Mouse (Mus musculus): ENCODE measurements around the gene Rnf150. TPM values are rescaled to one million over a fixed set of nuclear protein-coding genes. Genes with fewer than 3 reads are reported as not detected.

Rnf150 gene
- polyA plus RNA-seq, 1 experiment: 0.46 TPM

GRCm38 (mm10) chr8:83090446-83090845 is 227.3 kb downstream of the Rnf150 start:
- TF ChIP-seq EP300 (IDR thresholded peaks at IDR 0.05; ENCODE audit: insufficient read depth, low read depth, low read length) (no peak), CTCF (IDR thresholded peaks at IDR 0.05; ENCODE audit: low read depth, low read length) (no peak), POLR2A (IDR thresholded peaks at IDR 0.05; ENCODE audit: insufficient read depth, low read length) (no peak)
- Histone ChIP-seq H3K27ac (ENCODE audit: insufficient read depth, low read length) (no peak overlapping the region), H3K36me3 (ENCODE audit: control insufficient read depth, insufficient read depth, low read length, poor library complexity, severe bottlenecking) (no peaks in the 10 kb centered on the region), H3K9me3 (replicated peaks; ENCODE audit: control insufficient read depth, insufficient read depth, low read length, poor library complexity, severe bottlenecking) (no peaks in the 10 kb centered on the region), H3K9ac (ENCODE audit: low read depth, poor library complexity, severe bottlenecking) (no peak overlapping the region), H3K27me3 (ENCODE audit: control insufficient read depth, insufficient read depth, low read length, poor library complexity, severe bottlenecking) (no peaks in the 10 kb centered on the region), H3K4me1 (ENCODE audit: control insufficient read depth, insufficient read depth, low read length) (no peaks in the 10 kb centered on the region), H3K4me3 (ENCODE audit: low read depth, low read length) (no peak overlapping the region)

GRCm38 (mm10) chr8:83100041-83100440 is 236.9 kb downstream of the Rnf150 start:
- Histone ChIP-seq H3K9me3 (replicated peaks; ENCODE audit: control insufficient read depth, insufficient read depth, low read length, poor library complexity, severe bottlenecking) (no peaks in the 10 kb centered on the region), H3K4me1 (ENCODE audit: control insufficient read depth, insufficient read depth, low read length) (no peaks in the 10 kb centered on the region)
- no peak for TF ChIP-seq CTCF (IDR thresholded peaks at IDR 0.05; ENCODE audit: low read depth, low read length)
- no peak for TF ChIP-seq POLR2A (IDR thresholded peaks at IDR 0.05; ENCODE audit: insufficient read depth, low read length)

GRCm38 (mm10) chr8:83102957-83103510 is 239.9 kb downstream of the Rnf150 start:
- no peak for TF ChIP-seq POLR2A (IDR thresholded peaks at IDR 0.05; ENCODE audit: insufficient read depth, low read length)
- no peak for TF ChIP-seq EP300 (IDR thresholded peaks at IDR 0.05; ENCODE audit: insufficient read depth, low read depth, low read length)
- TF ChIP-seq CTCF (IDR thresholded peaks at IDR 0.05; ENCODE audit: low read depth, low read length): no peak
- H3K9me3 ChIP-seq (replicated peaks; ENCODE audit: control insufficient read depth, insufficient read depth, low read length, poor library complexity, severe bottlenecking): no peaks in the 10 kb centered on the region
- H3K9ac ChIP-seq (ENCODE audit: low read depth, poor library complexity, severe bottlenecking): no peak overlapping the region
- no peaks in the 10 kb centered on the region for H3K36me3 ChIP-seq (ENCODE audit: control insufficient read depth, insufficient read depth, low read length, poor library complexity, severe bottlenecking)
- H3K4me1 ChIP-seq (ENCODE audit: control insufficient read depth, insufficient read depth, low read length): no peaks in the 10 kb centered on the region
- H3K27me3 ChIP-seq (ENCODE audit: control insufficient read depth, insufficient read depth, low read length, poor library complexity, severe bottlenecking): no peaks in the 10 kb centered on the region
- H3K4me3 ChIP-seq (ENCODE audit: low read depth, low read length): no peak overlapping the region
- no peak overlapping the region for H3K27ac ChIP-seq (ENCODE audit: insufficient read depth, low read length)

More at GRCm38 (mm10) chr8:83100041-83100440, 236.9 kb downstream of the Rnf150 start:
- Histone ChIP-seq H3K4me3 (ENCODE audit: low read depth, low read length) (no peak overlapping the region), H3K27me3 (ENCODE audit: control insufficient read depth, insufficient read depth, low read length, poor library complexity, severe bottlenecking) (no peaks in the 10 kb centered on the region), H3K9ac (ENCODE audit: low read depth, poor library complexity, severe bottlenecking) (no peak overlapping the region), H3K27ac (ENCODE audit: insufficient read depth, low read length) (no peak overlapping the region), H3K36me3 (ENCODE audit: control insufficient read depth, insufficient read depth, low read length, poor library complexity, severe bottlenecking) (no peaks in the 10 kb centered on the region)

GRCm38 (mm10) chr8:83103968-83104367 is 240.8 kb downstream of the Rnf150 start:
- H3K36me3 ChIP-seq (ENCODE audit: control insufficient read depth, insufficient read depth, low read length, poor library complexity, severe bottlenecking): no peaks in the 10 kb centered on the region
- TF ChIP-seq CTCF (IDR thresholded peaks at IDR 0.05; ENCODE audit: low read depth, low read length): no peak
- no peak for TF ChIP-seq EP300 (IDR thresholded peaks at IDR 0.05; ENCODE audit: insufficient read depth, low read depth, low read length)
- no peak for TF ChIP-seq POLR2A (IDR thresholded peaks at IDR 0.05; ENCODE audit: insufficient read depth, low read length)
- no peaks in the 10 kb centered on the region for H3K9me3 ChIP-seq (replicated peaks; ENCODE audit: control insufficient read depth, insufficient read depth, low read length, poor library complexity, severe bottlenecking)
- no peaks in the 10 kb centered on the region for H3K27me3 ChIP-seq (ENCODE audit: control insufficient read depth, insufficient read depth, low read length, poor library complexity, severe bottlenecking)
- no peak overlapping the region for H3K4me3 ChIP-seq (ENCODE audit: low read depth, low read length)
- H3K9ac ChIP-seq (ENCODE audit: low read depth, poor library complexity, severe bottlenecking): no peak overlapping the region
- H3K4me1 ChIP-seq (ENCODE audit: control insufficient read depth, insufficient read depth, low read length): no peaks in the 10 kb centered on the region
- H3K27ac ChIP-seq (ENCODE audit: insufficient read depth, low read length): no peak overlapping the region

GRCm38 (mm10) chr8:83109756-83110155 is 246.6 kb downstream of the Rnf150 start:
- TF ChIP-seq POLR2A (IDR thresholded peaks at IDR 0.05; ENCODE audit: insufficient read depth, low read length) (no peak), CTCF (IDR thresholded peaks at IDR 0.05; ENCODE audit: low read depth, low read length) (no peak), EP300 (IDR thresholded peaks at IDR 0.05; ENCODE audit: insufficient read depth, low read depth, low read length) (no peak)
- peaks cover 3% of the 10 kb centered on the region for H3K4me1 ChIP-seq (ENCODE audit: control insufficient read depth, insufficient read depth, low read length)
- H3K36me3 ChIP-seq (ENCODE audit: control insufficient read depth, insufficient read depth, low read length, poor library complexity, severe bottlenecking): no peaks in the 10 kb centered on the region
- H3K27ac ChIP-seq (ENCODE audit: insufficient read depth, low read length): no peak overlapping the region
- H3K9me3 ChIP-seq (replicated peaks; ENCODE audit: control insufficient read depth, insufficient read depth, low read length, poor library complexity, severe bottlenecking): no peaks in the 10 kb centered on the region; the same call in 1 of the 2 replicates
- no peak overlapping the region for H3K4me3 ChIP-seq (ENCODE audit: low read depth, low read length)
- no peak overlapping the region for H3K9ac ChIP-seq (ENCODE audit: low read depth, poor library complexity, severe bottlenecking)
- H3K27me3 ChIP-seq (ENCODE audit: control insufficient read depth, insufficient read depth, low read length, poor library complexity, severe bottlenecking): no peaks in the 10 kb centered on the region

GRCm38 (mm10) chr8:83110177-83110576 is 247.0 kb downstream of the Rnf150 start:
- TF ChIP-seq POLR2A (IDR thresholded peaks at IDR 0.05; ENCODE audit: insufficient read depth, low read length): no peak
- no peak for TF ChIP-seq EP300 (IDR thresholded peaks at IDR 0.05; ENCODE audit: insufficient read depth, low read depth, low read length)
- no peak for TF ChIP-seq CTCF (IDR thresholded peaks at IDR 0.05; ENCODE audit: low read depth, low read length)
- no peaks in the 10 kb centered on the region for H3K27me3 ChIP-seq (ENCODE audit: control insufficient read depth, insufficient read depth, low read length, poor library complexity, severe bottlenecking)

More at GRCm38 (mm10) chr8:83110177-83110576, 247.0 kb downstream of the Rnf150 start:
- Histone ChIP-seq H3K9ac (ENCODE audit: low read depth, poor library complexity, severe bottlenecking) (no peak overlapping the region), H3K4me3 (ENCODE audit: low read depth, low read length) (no peak overlapping the region), H3K27ac (ENCODE audit: insufficient read depth, low read length) (no peak overlapping the region), H3K9me3 (replicated peaks; ENCODE audit: control insufficient read depth, insufficient read depth, low read length, poor library complexity, severe bottlenecking) (no peaks in the 10 kb centered on the region; the same call in 1 of the 2 replicates), H3K4me1 (ENCODE audit: control insufficient read depth, insufficient read depth, low read length) (peaks cover 3% of the 10 kb centered on the region), H3K36me3 (ENCODE audit: control insufficient read depth, insufficient read depth, low read length, poor library complexity, severe bottlenecking) (no peaks in the 10 kb centered on the region)

All from ES-Bruce4 (cell line).